In genomic region chr6:140465946-140466646, GRCm38 (mm10) we compare ENCODE assay signal across 10 mouse cellular contexts. TPM values are rescaled to one million over a fixed set of nuclear protein-coding genes. Genes with fewer than 3 reads are reported as not detected.
DNase-seq lines count a peak whose midpoint lies in the region; ATAC-seq and TF ChIP-seq lines count a peak whose summit lies in the region.
"Had no signal": no experiment of that assay in that cellular context is flagged by ENCODE, and none has a peak within 500 bp of the region (broad histone marks: within the 10 kb centered on the region; RNA-seq: fewer than 3 reads in every experiment).

No protein-coding gene starts in this region.

- H3K9ac ChIP-seq in intestine, postnatal 0 days (ENCODE audit: low read depth, low read length): no peak overlapping the region
- no peak overlapping the region for H3K9ac ChIP-seq in forebrain, postnatal 0 days
- H3K9ac ChIP-seq: embryonic facial prominence, embryonic 12.5 days; liver, embryonic 14.5 days had no signal

- peak overlapping the region; percentile 17; the same call in 1 of the 2 replicates for H3K4me2 ChIP-seq in intestine, postnatal 0 days (replicated peaks; ENCODE audit: low read depth)
- H3K4me2 ChIP-seq in forebrain, postnatal 0 days (ENCODE audit: low read depth): no peak overlapping the region
- H3K4me2 ChIP-seq: embryonic facial prominence, embryonic 12.5 days had no signal

- in situ Hi-C loops in Patski (cut with MboI; ENCODE audit: low pct_unique_long_range_greater_than_20kb): loop anchor here (10.0 kb wide), 2 partner anchors 591 to 681 kb away; no protein-coding TSS in a partner anchor

- CTCF ChIA-PET in Patski (lab: Charles Lee): interaction anchor here (1.0 kb wide), 1 partner anchor 39 kb away, joined by 3 read pairs; no protein-coding TSS in a partner anchor

- H3K27ac ChIP-seq in intestine, postnatal 0 days (ENCODE audit: low read depth, low read length): peak overlapping the region; percentile 7; the same call in 1 of the 2 replicates
- no peak overlapping the region for H3K27ac ChIP-seq in forebrain, postnatal 0 days (ENCODE audit: low read depth, low read length)
- H3K27ac ChIP-seq: embryonic facial prominence, embryonic 12.5 days; liver, embryonic 14.5 days had no signal

- 0 out of 2 replicates have a peak, but pooled peaks cover 7% of the 10 kb centered on the region for H3K4me1 ChIP-seq in intestine, postnatal 0 days (replicated peaks; ENCODE audit: control insufficient read depth, insufficient read depth, low read length)
- no peaks in the 10 kb centered on the region for H3K4me1 ChIP-seq in forebrain, postnatal 0 days (ENCODE audit: insufficient read depth)
- H3K4me1 ChIP-seq: embryonic facial prominence, embryonic 12.5 days had no signal

- peak; percentile 96 for ATAC-seq in Patski
- peak; percentile 99 for ATAC-seq in intestine, postnatal 0 days
- peak; percentile 58 for ATAC-seq in megakaryocyte, adult 5-6 weeks (ENCODE audit: poor library complexity, severe bottlenecking)
- no peak for ATAC-seq in forebrain, postnatal 0 days

- H3K36me3 ChIP-seq in intestine, postnatal 0 days (ENCODE audit: control insufficient read depth, insufficient read depth): peaks cover 4% of the 10 kb centered on the region; the same call in 1 of the 2 replicates
- H3K36me3 ChIP-seq in forebrain, postnatal 0 days (ENCODE audit: insufficient read depth): no peaks in the 10 kb centered on the region
- H3K36me3 ChIP-seq: embryonic facial prominence, embryonic 12.5 days had no signal

- intact Hi-C loops in left cerebral cortex, postnatal 4 days (cut with DNase I): no loop called here

- TF ChIP-seq CTCF in Patski (IDR thresholded peaks at IDR 0.05): peak; percentile 64
- TF ChIP-seq CTCF in intestine, postnatal 0 days (IDR thresholded peaks at IDR 0.05; ENCODE audit: low read depth): peak; percentile 71
- TF ChIP-seq CTCF in forebrain, postnatal 0 days (IDR thresholded peaks at IDR 0.05; ENCODE audit: low read depth): no peak

- H3K27me3 ChIP-seq in Patski: no peaks in the 10 kb centered on the region
- H3K27me3 ChIP-seq in intestine, postnatal 0 days (replicated peaks; ENCODE audit: control insufficient read depth, insufficient read depth, low read length): no peaks in the 10 kb centered on the region
- H3K27me3 ChIP-seq in forebrain, postnatal 0 days (ENCODE audit: insufficient read depth, low read length): no peaks in the 10 kb centered on the region
- H3K27me3 ChIP-seq: embryonic facial prominence, embryonic 12.5 days had no signal

- peak; percentile 35 for DNase-seq in embryo, embryonic 11 days
- DNase-seq in embryo, embryonic 10.5 days (ENCODE audit: low spot score): no peak
- DNase-seq in Patski (ENCODE audit: low read depth, low spot score): no peak
- no peak for DNase-seq in cerebellum, adult 8-10 months
- no peak for DNase-seq in left cerebral cortex, postnatal 4 days
- no peak for DNase-seq in forebrain, postnatal 0 days

- 51% methylated on average over 9 of the region's 9 CpGs for WGBS in intestine, postnatal 0 days
- 85% methylated on average over 9 of the region's 9 CpGs for WGBS in forebrain, postnatal 0 days

- no peaks in the 10 kb centered on the region for H3K9me3 ChIP-seq in intestine, postnatal 0 days (ENCODE audit: control insufficient read depth)
- no peaks in the 10 kb centered on the region for H3K9me3 ChIP-seq in forebrain, postnatal 0 days (ENCODE audit: low read length)
- H3K9me3 ChIP-seq: embryonic facial prominence, embryonic 12.5 days had no signal

- POLR2A ChIA-PET in Patski (lab: Charles Lee): no interaction called here

- H3K4me3 ChIP-seq in intestine, postnatal 0 days (ENCODE audit: low read depth, low read length): no peak overlapping the region
- H3K4me3 ChIP-seq in forebrain, postnatal 0 days (ENCODE audit: low read depth, low read length): no peak overlapping the region
- H3K4me3 ChIP-seq: embryonic facial prominence, embryonic 12.5 days had no signal

RNA-seq across cellular contexts. Expression of gene Plekha5, which starts 42.2 kb away (rescaled TPM):
- polyA plus RNA-seq in Patski (2021): 72.9 TPM
- polyA plus RNA-seq in intestine, postnatal 0 days (2015; fragmentation: Nextera tagmentation; extraction: Ambion mirVana): 17.9 and 18.0 TPM in 2 replicates
- 1.8 and 2.2 TPM in 2 replicates for total RNA-seq in megakaryocyte, adult 5-6 weeks (2015)
- 2.6 and 4.8 TPM in 2 replicates for total RNA-seq in megakaryocyte, adult 5-6 weeks (2017)
- total RNA-seq in left cerebral cortex, postnatal 4 days (2021): 10 to 100 TPM; 82.0 to 94.6 TPM
- total RNA-seq in forebrain, postnatal 0 days (2014; rRNA removed): 32.0 and 34.0 TPM in 2 replicates
- 9.7 and 15.9 TPM in 2 replicates for polyA plus RNA-seq in forebrain, postnatal 0 days (2015; fragmentation: Nextera tagmentation; extraction: Ambion mirVana)
